Mouse (Mus musculus) monocyte, adult 2 months (primary cell): ENCODE results near the gene Sh2d7.

Source experiments
- DNase-seq, 2 experiments: peaks; one replicate each; pipeline ENCODE4 v3.0.0; 2022; ENCODE audit warnings: low spot score in 2 of 2, low read depth in 1 of 2

The Sh2d7 gene

DNA sequence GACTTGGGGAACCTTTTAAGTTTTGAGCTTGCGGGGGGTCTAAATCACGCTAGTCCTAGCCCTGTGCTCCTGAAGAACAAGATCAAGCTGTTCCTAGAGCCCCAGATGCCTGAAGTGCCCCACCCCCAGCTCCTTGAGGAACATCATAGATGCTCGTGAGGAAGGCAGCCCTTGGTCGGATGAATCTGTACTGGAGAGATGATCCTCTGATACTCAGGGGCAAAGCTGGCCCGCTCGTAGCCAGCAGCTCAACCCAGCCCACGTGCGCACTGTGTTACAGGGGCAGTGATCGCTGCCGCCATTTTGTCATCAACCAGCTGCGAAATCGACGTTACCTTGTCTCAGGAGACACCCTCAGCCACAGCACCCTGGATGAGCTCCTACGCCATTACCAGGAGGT lies at the start of gene Sh2d7:
Gene Sh2d7, plus strand, starts transcription at position 301 of the 400 bp plus-strand sequence.
- DNase-seq = no peak

DNA sequence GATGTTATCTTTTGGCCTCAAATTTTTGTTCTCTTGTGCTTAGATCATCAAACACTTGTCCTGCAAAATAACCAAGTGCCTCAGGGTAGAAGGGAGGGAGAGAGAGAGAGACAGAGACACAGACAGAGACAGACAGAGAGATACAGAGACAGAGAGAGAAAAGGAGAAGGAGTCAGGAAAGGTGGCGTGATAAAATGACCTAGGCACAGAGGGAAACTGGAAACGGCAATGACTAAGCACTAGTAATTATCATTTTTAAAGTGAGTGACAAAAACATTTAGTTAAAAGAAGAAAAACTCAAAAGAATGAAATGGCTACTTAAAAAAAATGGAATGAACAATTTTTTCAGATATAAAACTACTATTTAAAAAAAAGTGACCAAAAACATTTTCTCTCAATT lies 49.2 kb upstream of the Sh2d7 start:
- DNase-seq = no peak

- no peak for DNase-seq
Measured at GRCm38 (mm10) chr9:54490431-54490830, 48.4 kb upstream of the Sh2d7 start.

DNA sequence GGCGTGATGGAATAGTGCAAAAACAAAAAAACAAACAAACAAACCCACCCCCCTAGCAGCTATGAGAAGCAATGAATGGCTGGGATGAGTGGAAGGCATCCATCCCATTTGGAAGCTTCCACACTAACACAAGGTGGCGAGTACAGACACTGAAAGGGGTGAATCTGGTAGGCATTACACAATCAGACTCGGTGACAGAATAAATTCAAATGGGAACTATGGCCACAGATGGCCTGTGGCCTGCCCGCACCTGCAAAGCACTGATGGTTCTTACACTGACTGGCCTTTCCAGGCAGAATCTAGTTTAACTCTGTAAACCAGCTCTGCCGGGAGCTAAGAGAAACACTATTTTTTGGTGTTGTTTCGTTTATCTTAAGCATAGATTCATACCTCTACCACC lies 39.5 kb upstream of the Sh2d7 start:
- DNase-seq = no peak

GRCm38 (mm10) chr9:54499791-54500190 lies 39.0 kb upstream of the Sh2d7 start:
- no peak for DNase-seq

GRCm38 (mm10) chr9:54500832-54501452 lies 37.8 kb upstream of the Sh2d7 start:
- DNase-seq = no peak

GRCm38 (mm10) chr9:54501453-54502110 lies 37.2 kb upstream of the Sh2d7 start, which contains the start of gene Dmxl2:
TSS of gene Dmxl2 (minus strand) at chr9:54501626.
- DNase-seq = peak; percentile 43 to 70

DNA sequence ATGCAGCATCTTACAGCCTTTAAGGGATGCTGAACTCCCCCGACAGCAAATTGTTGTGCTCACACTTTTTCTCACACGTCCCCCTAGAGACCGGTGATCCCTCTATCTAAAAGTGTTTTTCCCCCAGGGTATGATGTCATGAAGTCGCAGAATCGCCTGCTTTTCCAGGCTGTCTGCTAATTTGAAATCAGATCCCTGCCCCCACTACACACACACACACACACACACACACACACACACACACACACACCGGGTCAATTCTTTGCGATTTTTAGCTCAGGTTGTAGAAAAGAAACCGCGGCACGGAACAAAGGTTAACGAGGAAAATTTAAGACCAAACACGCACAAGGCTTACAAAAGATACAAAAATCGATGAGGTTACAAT lies 36.7 kb upstream of the Sh2d7 start:
- DNase-seq = no peak

DNA sequence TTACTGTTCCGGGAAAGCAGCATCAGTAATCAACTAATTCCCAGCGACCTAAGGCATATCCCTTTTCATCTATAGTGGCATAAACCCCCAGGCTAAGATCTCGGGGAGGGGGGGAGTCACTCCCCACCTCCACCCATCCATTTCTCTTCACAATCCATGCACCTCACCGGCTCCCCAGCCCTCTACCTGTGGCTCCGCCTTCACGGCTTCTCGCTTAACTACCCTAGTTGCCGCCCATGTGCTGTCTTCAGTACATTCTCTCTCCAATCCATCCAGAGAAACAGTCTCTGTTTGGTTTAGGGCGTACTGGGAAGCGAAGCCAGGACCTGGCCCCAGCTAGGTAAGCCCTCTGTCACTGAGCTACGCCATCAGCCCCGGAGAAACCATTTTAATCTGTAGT lies 35.9 kb upstream of the Sh2d7 start:
- no peak for DNase-seq

DNA sequence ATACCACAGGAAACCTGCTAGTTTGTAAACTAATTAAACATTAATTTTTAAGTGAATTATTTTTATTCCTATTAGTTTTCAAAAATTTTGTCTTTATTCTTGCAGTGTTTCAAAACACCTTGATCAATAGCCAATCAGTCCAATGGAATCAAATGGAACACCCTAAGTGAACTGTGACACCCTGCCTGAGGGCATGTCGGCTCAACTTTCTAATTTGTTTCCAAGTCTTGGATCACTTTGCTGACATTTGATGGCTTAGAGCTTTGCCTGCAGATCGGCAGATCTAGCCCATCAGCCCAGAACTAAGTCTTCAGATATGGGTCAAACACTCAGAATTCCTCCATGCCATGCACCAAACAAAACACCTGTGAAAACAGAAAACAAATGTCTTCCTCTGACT lies 22.8 kb upstream of the Sh2d7 start:
- DNase-seq = no peak

DNA sequence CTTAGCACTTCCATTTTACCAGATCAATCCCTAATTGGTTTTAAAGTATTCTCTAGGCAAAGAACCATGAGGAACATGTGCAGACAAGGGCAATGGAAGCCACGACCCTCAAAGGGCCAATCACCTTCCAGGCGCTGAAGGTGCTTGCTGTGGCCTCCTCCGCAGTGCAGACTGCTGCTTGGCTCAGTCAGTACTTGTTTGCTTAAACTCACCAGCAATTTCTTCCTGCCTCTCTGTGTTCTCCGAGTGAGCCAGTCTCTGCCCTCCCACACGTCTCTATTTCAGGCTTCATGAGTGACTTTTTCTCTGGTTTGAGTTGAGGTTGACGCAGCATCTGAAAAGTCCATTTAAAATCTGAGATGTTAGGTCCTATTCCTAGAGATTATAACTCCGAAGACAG lies 19.9 kb upstream of the Sh2d7 start:
- DNase-seq = no peak

GRCm38 (mm10) chr9:54520286-54520685 lies 18.5 kb upstream of the Sh2d7 start:
- no peak for DNase-seq

DNA sequence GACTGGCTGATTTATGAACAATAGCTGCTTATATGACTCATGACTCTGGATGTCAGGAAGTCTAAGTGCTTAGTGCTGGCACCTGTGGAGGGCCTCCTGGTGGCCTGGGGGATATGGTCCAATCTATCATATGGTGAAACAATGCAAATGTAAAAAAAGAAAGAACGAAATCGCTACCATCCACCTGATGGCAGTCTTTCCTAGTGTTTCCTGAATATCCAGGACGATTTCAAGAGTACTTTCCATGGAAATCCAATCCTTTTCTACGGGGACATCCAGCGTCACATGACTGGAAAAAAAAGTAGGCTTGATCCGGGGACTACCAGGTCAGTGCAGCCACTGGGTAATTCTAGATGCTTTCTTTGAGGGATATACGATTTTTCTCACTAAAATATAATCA lies 11.1 kb upstream of the Sh2d7 start:
- DNase-seq = no peak

GRCm38 (mm10) chr9:54529950-54530349 lies 8.8 kb upstream of the Sh2d7 start:
- DNase-seq = no peak

- no peak for DNase-seq
Measured at GRCm38 (mm10) chr9:54530836-54531235, 7.9 kb upstream of the Sh2d7 start.

- DNase-seq = no peak
Measured at GRCm38 (mm10) chr9:54531421-54531820, 7.4 kb upstream of the Sh2d7 start.

GRCm38 (mm10) chr9:54532926-54533325 lies 5.9 kb upstream of the Sh2d7 start:
- DNase-seq = no peak

DNA sequence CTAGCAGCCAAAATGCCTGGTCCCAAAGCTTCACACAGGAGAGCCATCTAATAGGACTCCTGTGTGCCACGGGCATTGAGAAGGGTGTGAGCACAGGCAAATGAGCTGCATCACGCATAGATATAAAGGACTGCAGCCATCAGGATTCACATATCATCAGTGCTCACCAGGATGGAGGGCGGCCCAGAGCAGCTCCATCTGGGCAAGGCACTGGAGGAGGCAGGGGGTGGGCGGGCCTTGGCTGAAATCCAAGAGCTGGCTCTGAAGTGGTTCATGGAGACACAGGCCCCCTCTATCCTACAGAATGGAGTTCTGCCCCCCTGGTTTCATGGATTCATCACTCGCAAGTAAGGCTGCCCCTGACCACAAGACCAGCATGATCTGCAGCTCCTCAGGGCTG lies 4.8 kb upstream of the Sh2d7 start:
- no peak for DNase-seq

DNA sequence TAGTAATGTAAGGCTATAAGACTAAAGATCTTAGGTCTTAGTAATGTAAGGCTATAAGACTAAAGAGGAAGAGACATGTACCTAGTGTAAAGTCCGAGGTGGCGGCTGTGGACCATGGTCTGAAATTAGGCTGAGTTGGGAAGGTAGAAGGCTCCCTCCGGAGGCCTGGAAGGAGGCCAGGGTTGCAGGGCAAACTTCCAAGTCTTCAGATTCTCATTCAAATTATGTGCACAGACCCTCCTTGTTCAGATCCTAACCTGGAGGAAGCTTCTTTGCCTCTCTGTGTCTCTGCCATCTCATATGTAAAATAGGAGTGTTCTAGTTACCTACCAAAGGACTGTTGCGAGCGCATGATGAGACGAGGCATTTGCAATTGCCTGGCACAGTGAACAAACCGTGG lies 2.5 kb upstream of the Sh2d7 start:
- no peak for DNase-seq

DNA sequence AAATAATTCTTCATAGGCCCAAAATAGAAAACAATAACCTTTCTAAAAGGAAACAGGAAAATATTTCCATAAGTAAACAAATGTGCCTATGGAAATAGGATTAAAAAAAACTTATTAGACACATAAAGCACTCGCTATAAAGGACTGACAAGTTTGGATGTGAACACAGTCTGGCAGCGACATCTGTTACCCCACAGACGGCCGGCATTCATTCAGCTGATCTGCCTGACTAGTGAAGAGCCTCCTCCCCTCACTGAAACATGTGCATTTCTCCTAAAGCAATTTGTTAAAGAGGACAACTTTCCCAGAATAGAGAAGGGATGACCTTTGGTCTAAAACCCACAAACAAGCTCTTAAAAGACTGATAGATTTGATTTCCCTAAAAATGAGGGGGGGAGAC lies 1.8 kb upstream of the Sh2d7 start:
- no peak for DNase-seq

DNA sequence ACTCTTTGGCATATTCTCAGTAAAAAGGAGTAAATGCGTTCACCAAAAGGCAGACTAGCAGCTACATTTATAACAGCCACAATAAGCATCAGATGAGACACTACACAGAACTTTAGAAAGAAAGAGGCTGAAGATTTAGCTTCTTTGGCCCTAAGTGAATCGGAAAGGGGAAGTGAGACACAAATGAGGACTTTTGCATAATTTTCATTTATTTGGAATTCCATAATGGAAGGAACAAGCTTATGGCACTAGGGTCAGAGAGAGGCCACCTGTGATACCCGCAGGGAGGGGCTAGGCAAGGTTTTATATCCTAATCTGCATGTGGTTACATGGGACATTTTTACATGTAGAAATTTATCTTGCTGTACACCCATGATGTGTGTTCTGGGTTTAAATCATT lies 1.3 kb upstream of the Sh2d7 start:
- no peak for DNase-seq

DNA sequence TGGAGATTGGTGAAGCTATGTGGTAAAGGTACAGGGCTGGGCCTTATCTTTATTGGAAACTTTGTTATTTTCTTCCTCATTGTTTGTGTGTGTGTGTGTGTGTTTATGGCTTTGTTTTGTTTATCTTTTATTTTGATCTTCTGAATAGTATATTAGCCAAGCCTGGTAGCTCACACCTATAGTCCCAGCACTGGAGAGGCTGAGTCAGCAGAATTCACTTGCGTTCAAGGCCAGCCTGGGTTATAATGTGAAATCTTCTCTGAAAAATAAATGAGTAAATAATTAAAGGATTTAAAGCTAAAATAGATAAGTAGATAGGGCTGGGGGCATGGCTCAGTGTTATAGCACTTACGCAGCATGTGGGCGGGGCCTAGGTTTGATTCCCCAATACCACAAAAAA lies 540 bp upstream of the Sh2d7 start:
- no peak for DNase-seq

- DNase-seq = no peak
Measured at GRCm38 (mm10) chr9:54540801-54541200, 2.0 kb downstream of the Sh2d7 start.
